8 mouse cellular contexts compared by ENCODE assay signal in the genomic region with DNA sequence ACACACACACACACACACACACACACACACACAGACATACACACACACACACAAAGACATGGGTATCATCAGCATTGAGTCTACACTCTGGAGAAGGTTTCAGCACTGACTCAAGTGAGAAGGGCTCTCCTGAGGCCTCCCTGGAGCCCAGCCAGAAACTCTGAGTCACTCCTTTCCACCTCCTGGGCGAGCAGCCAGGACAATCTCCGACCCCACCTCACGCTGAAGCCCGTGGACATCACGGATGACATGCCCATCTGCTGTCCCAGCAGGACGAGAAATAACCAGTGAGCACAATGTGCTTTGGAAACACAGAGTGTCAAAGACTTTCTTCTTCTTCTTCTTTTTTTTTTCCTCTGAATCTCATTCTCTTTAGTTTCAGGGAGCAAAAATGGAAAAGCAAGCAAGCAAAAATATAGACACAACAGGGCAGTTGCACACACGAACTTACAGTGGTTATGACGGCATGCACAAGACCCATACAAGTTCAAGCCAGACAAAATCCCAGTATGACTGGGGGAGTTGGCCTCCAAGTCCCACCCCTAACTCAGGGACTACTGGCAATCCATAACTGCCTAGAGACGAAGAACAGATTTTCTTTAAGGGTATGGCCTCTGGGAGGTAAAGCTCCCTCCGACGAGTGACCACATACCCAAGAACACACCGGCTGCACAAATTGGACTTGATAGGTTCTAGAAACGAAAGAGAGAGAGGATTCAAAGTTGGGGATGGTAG.
DNase-seq lines count a peak whose midpoint lies in the region; ATAC-seq lines count a peak whose summit lies in the region.

No protein-coding gene starts in this region.

- H3K9me3 ChIP-seq in intestine, embryonic 14.5 days (ENCODE audit: control insufficient read depth, low read length): no peaks in the 10 kb centered on the region
- no peaks in the 10 kb centered on the region for H3K9me3 ChIP-seq in intestine, embryonic 15.5 days
- no peaks in the 10 kb centered on the region; the same call in 1 of the 2 replicates for H3K9me3 ChIP-seq in heart, embryonic 12.5 days (replicated peaks)

- DNase-seq in intestine, embryonic 14.5 days (ENCODE audit: low spot score): peak; percentile 55
- DNase-seq in 416B (ENCODE audit: low read depth): peak; percentile 60
- DNase-seq in cerebellum, adult 18-20 months: peak; percentile 97 to 99
- peak; percentile 4 for DNase-seq in skeletal muscle tissue, adult 2 months (ENCODE audit: low read depth, low spot score)
- DNase-seq in layer of hippocampus, postnatal 14 days (ENCODE audit: low spot score in 2 of 2): no peak

- no peaks in the 10 kb centered on the region for H3K4me1 ChIP-seq in intestine, embryonic 14.5 days (replicated peaks; ENCODE audit: control insufficient read depth, insufficient read depth, low read length)
- no peaks in the 10 kb centered on the region for H3K4me1 ChIP-seq in intestine, embryonic 15.5 days (replicated peaks)
- peaks cover 6% of the 10 kb centered on the region; the same call in 1 of the 2 replicates for H3K4me1 ChIP-seq in heart, embryonic 12.5 days (replicated peaks)

- H3K27ac ChIP-seq in intestine, embryonic 14.5 days (ENCODE audit: low read depth): no peak overlapping the region
- no peak overlapping the region for H3K27ac ChIP-seq in intestine, embryonic 15.5 days
- H3K27ac ChIP-seq in heart, embryonic 12.5 days (ENCODE audit: poor library complexity, severe bottlenecking): no peak overlapping the region

- WGBS in intestine, embryonic 14.5 days: 62% methylated on average over 13 of the region's 13 CpGs
- 58% methylated on average over 13 of the region's 13 CpGs for WGBS in intestine, embryonic 15.5 days
- WGBS in heart, embryonic 12.5 days: 52% methylated on average over 13 of the region's 13 CpGs

- H3K4me3 ChIP-seq in intestine, embryonic 14.5 days (ENCODE audit: low read depth, low read length): no peak overlapping the region
- no peak overlapping the region for H3K4me3 ChIP-seq in intestine, embryonic 15.5 days (replicated peaks)
- H3K4me3 ChIP-seq in heart, embryonic 12.5 days: no peak overlapping the region

- H3K36me3 ChIP-seq in intestine, embryonic 14.5 days (ENCODE audit: control insufficient read depth, insufficient read depth, low read length): no peaks in the 10 kb centered on the region
- no peaks in the 10 kb centered on the region for H3K36me3 ChIP-seq in intestine, embryonic 15.5 days
- H3K36me3 ChIP-seq in heart, embryonic 12.5 days: no peaks in the 10 kb centered on the region

- no peak for ATAC-seq in intestine, embryonic 14.5 days (replicated peaks; ENCODE audit: low FRiP score, low TSS enrichment, low read depth)
- no peak for ATAC-seq in intestine, embryonic 15.5 days
- ATAC-seq in heart, embryonic 12.5 days (ENCODE audit: insufficient number of reproducible peaks, low FRiP score): peak; percentile 63; the same call in 1 of the 2 replicates
- ATAC-seq in activated CD4-positive, CD25-positive, alpha-beta regulatory T cell, adult 4 months: no peak

- no peak overlapping the region for H3K4me2 ChIP-seq in intestine, embryonic 14.5 days (ENCODE audit: low read length)
- H3K4me2 ChIP-seq in intestine, embryonic 15.5 days (replicated peaks): no peak overlapping the region
- H3K4me2 ChIP-seq in heart, embryonic 12.5 days: no peak overlapping the region

- H3K9ac ChIP-seq in intestine, embryonic 14.5 days (ENCODE audit: low read length): no peak overlapping the region
- no peak overlapping the region for H3K9ac ChIP-seq in intestine, embryonic 15.5 days
- H3K9ac ChIP-seq in heart, embryonic 12.5 days: no peak overlapping the region

- no peaks in the 10 kb centered on the region for H3K27me3 ChIP-seq in intestine, embryonic 14.5 days (replicated peaks; ENCODE audit: control insufficient read depth, insufficient read depth, low read length)
- H3K27me3 ChIP-seq in intestine, embryonic 15.5 days (replicated peaks): no peaks in the 10 kb centered on the region
- H3K27me3 ChIP-seq in heart, embryonic 12.5 days (replicated peaks): no peaks in the 10 kb centered on the region

Comparison
In these comparisons a context has a peak if more than half of its experiments do, and no peak if none do; other contexts are left out.
1. DNase-seq: peak in intestine, embryonic 14.5 days (single experiment), 416B (single experiment), cerebellum, adult 18-20 months (2 of 2) and skeletal muscle tissue, adult 2 months (single experiment); none in layer of hippocampus, postnatal 14 days (0 of 2).